Mouse (Mus musculus) liver, embryonic 14.5 days (tissue): ENCODE results near the gene Dph1. TPM values are rescaled to one million over a fixed set of nuclear protein-coding genes. Genes with fewer than 3 reads are reported as not detected.

Source experiments
- ATAC-seq: fragments of 200-750 bp; cut with Nextera tagmentation; 2 replicates; pipeline ENCODE4 v1.8.0; 2017; ENCODE audit warnings: moderate number of reproducible peaks, mild to moderate bottlenecking, moderate library complexity; ENCODE audit not compliant: insufficient read depth
- DNase-seq, 3 experiments: peaks; one replicate each; pipeline ENCODE4 v3.0.0-alpha.2; 2012 to 2013; ENCODE audit warnings: low read depth in 3 of 3, low spot score in 3 of 3
- H3K27ac ChIP-seq: fragments of 300-500 bp; sonication (generic); 2 replicates; pipeline ENCODE4 v1.5.1; 2014; ENCODE audit warnings: moderate library complexity, mild to moderate bottlenecking, control low read depth, inconsistent platforms
- H3K27me3 ChIP-seq: fragments of 300-500 bp; sonication (generic); 2 replicates; pipeline ENCODE4 v1.6.1; 2014; ENCODE audit warnings: mild to moderate bottlenecking, low read length, moderate library complexity; ENCODE audit not compliant: control insufficient read depth, insufficient read depth
- H3K36me3 ChIP-seq: fragments of 300-500 bp; sonication (generic); replicated peaks from 2 replicates; pipeline ENCODE4 v1.6.1; 2014; ENCODE audit warnings: low read depth; ENCODE audit not compliant: control insufficient read depth, insufficient read depth
- H3K4me1 ChIP-seq, 2 experiments: fragments of 200-500 bp in 1 of 2; fragments of 300-500 bp in 1 of 2; sonication (generic) in 1 of 2; replicated peaks; 2 replicates each; pipeline ENCODE4 v1.6.1; 2012 to 2014; ENCODE audit warnings: antibody characterized with exemption in 1 of 2, inconsistent platforms in 1 of 2, low read length in 1 of 2; ENCODE audit not compliant: control insufficient read depth in 2 of 2, insufficient read depth in 2 of 2
- H3K4me2 ChIP-seq: fragments of 300-500 bp; sonication (generic); 2 replicates; pipeline ENCODE4 v1.6.1; 2014; ENCODE audit warnings: low read depth, mild to moderate bottlenecking, control low read depth, moderate library complexity
- H3K4me3 ChIP-seq, 2 experiments: fragments of 200-500 bp in 1 of 2; fragments of 300-500 bp in 1 of 2; sonication (generic) in 1 of 2; 2 replicates each; pipeline ENCODE4 v1.5.1; 2012 to 2014; ENCODE audit warnings: low read depth in 2 of 2, low read length in 2 of 2, mild to moderate bottlenecking in 2 of 2, control low read depth in 1 of 2, inconsistent platforms in 1 of 2, moderate library complexity in 1 of 2; ENCODE audit not compliant: insufficient read depth in 1 of 2
- H3K9ac ChIP-seq: fragments of 300-500 bp; sonication (generic); replicated peaks from 2 replicates; pipeline ENCODE4 v1.6.1; 2014; ENCODE audit warnings: mild to moderate bottlenecking, control low read depth, moderate library complexity
- H3K9me3 ChIP-seq: fragments of 300-500 bp; sonication (generic); 2 replicates; pipeline ENCODE4 v1.6.1; 2016; ENCODE audit warnings: low read length, mixed read lengths; ENCODE audit not compliant: control insufficient read depth
- CTCF ChIP-seq: IDR thresholded peaks from 2 replicates; pipeline ENCODE4 v1.5.1; 2016; ENCODE audit warnings: antibody characterized with exemption, low read depth, control low read depth
- EP300 ChIP-seq: IDR thresholded peaks from 2 replicates; pipeline ENCODE4 v1.6.1; 2016; ENCODE audit warnings: antibody characterized with exemption, low read depth
- WGBS: fragments of 180-500 bp; shearing (Covaris S2); extraction: QIAGEN DNeasy Blood & Tissue Kit; methylation state at CpG from one replicate; pipeline ENCODE4 v1.1.7; 2014; ENCODE audit not compliant: insufficient replicate concordance; 5-methylcytosine and 5-hydroxymethylcytosine counted together
- polyA plus RNA-seq, 2 experiments: library from polyadenylated mRNA; depleted of rRNA in 1 of 2; stranded (reverse) in 1 of 2; unstranded in 1 of 2; fragments of >200 nt; fragmentation: Nextera tagmentation in 1 of 2; extraction: Ambion mirVana in 1 of 2; gene quantifications; 2 replicates each; pipeline versions ENCODE4 v1.2.1 to v1.2.3; 2012 to 2014

Dph1 gene
- polyA plus RNA-seq, 2 experiments, result 9.8 TPM

GRCm38 (mm10) chr11:75157037-75157436 is 34.0 kb downstream of the Dph1 start:
- no peak overlapping the region for H3K4me2 ChIP-seq
- 59% methylated on average over 4 of the region's 4 CpGs for WGBS
- no peak overlapping the region for H3K4me3 ChIP-seq
- DNase-seq, result no peak
- peaks cover 0 to 15% of the 10 kb centered on the region in 2 experiments; a peak in 2 of 4 replicates for H3K4me1 ChIP-seq
- no peaks in the 10 kb centered on the region for H3K27me3 ChIP-seq
- H3K9me3 ChIP-seq, result no peaks in the 10 kb centered on the region
- TF ChIP-seq CTCF (no peak), EP300 (no peak)
- no peak overlapping the region for H3K9ac ChIP-seq
- H3K27ac ChIP-seq, result no peak overlapping the region
- no peaks in the 10 kb centered on the region for H3K36me3 ChIP-seq
- ATAC-seq, result no peak

- ATAC-seq, result no peak
- H3K4me2 ChIP-seq, result no peak overlapping the region
- H3K27me3 ChIP-seq, result no peaks in the 10 kb centered on the region
- peaks cover 0 to 15% of the 10 kb centered on the region in 2 experiments; a peak in 2 of 4 replicates for H3K4me1 ChIP-seq
- no peak for DNase-seq
- 69% methylated on average over 5 of the region's 5 CpGs for WGBS
- no peaks in the 10 kb centered on the region for H3K36me3 ChIP-seq
- H3K9me3 ChIP-seq, result no peaks in the 10 kb centered on the region
- TF ChIP-seq EP300 (no peak), CTCF (no peak)
- H3K4me3 ChIP-seq, result no peak overlapping the region
- H3K27ac ChIP-seq, result no peak overlapping the region
- no peak overlapping the region for H3K9ac ChIP-seq
Measured at GRCm38 (mm10) chr11:75156416-75156815, 34.6 kb downstream of the Dph1 start.

GRCm38 (mm10) chr11:75155985-75156384 is 35.1 kb downstream of the Dph1 start:
- no peak for TF ChIP-seq CTCF
- Histone ChIP-seq H3K27me3 (no peaks in the 10 kb centered on the region), H3K4me2 (no peak overlapping the region), H3K36me3 (no peaks in the 10 kb centered on the region), H3K9me3 (no peaks in the 10 kb centered on the region), H3K4me1 (peaks cover 0 to 15% of the 10 kb centered on the region in 2 experiments; a peak in 2 of 4 replicates), H3K27ac (no peak overlapping the region), H3K9ac (no peak overlapping the region), H3K4me3 (no peak overlapping the region)
- ATAC-seq (no peak), DNase-seq (no peak)
- WGBS, result 61% methylated on average over 6 of the region's 6 CpGs

GRCm38 (mm10) chr11:75154053-75154585 is 36.9 kb downstream of the Dph1 start:
- ATAC-seq (no peak), DNase-seq (no peak)
- peaks cover 0 to 15% of the 10 kb centered on the region in 2 experiments; a peak in 2 of 4 replicates for H3K4me1 ChIP-seq
- H3K27me3 ChIP-seq, result no peaks in the 10 kb centered on the region
- no peak overlapping the region for H3K4me2 ChIP-seq
- TF ChIP-seq CTCF, result peak; percentile 29; the same call in 1 of the 2 replicates
- no peak for TF ChIP-seq EP300
- no peaks in the 10 kb centered on the region for H3K36me3 ChIP-seq
- H3K9me3 ChIP-seq, result no peaks in the 10 kb centered on the region
- 40% methylated on average over 6 of the region's 6 CpGs for WGBS
- no peak overlapping the region for H3K27ac ChIP-seq
- no peak overlapping the region for H3K4me3 ChIP-seq
- H3K9ac ChIP-seq, result no peak overlapping the region

- ATAC-seq (no peak), DNase-seq (no peak)
Measured at GRCm38 (mm10) chr11:75152603-75153557, 38.2 kb downstream of the Dph1 start.

More at GRCm38 (mm10) chr11:75152603-75153557, 38.2 kb downstream of the Dph1 start:
- H3K27me3 ChIP-seq, result no peaks in the 10 kb centered on the region
- no peak overlapping the region for H3K9ac ChIP-seq
- peaks cover 0 to 19% of the 10 kb centered on the region in 2 experiments; a peak in 2 of 4 replicates for H3K4me1 ChIP-seq
- no peak for TF ChIP-seq CTCF
- no peak for TF ChIP-seq EP300
- no peak overlapping the region for H3K4me3 ChIP-seq
- H3K36me3 ChIP-seq, result no peaks in the 10 kb centered on the region
- H3K4me2 ChIP-seq, result 0 out of 2 replicates have a peak overlapping the region, but pooled peaks have one; percentile 20
- no peaks in the 10 kb centered on the region for H3K9me3 ChIP-seq
- no peak overlapping the region for H3K27ac ChIP-seq
- 56% methylated on average over 18 of the region's 18 CpGs for WGBS
